Mouse (Mus musculus) lung, postnatal 0 days (tissue): ENCODE data around the gene Rasa2.

ENCODE experiments used
- CTCF ChIP-seq: IDR thresholded peaks from 2 replicates; pipeline ENCODE4 v1.5.1; 2016; ENCODE audit warnings: antibody characterized with exemption, mild to moderate bottlenecking
- EP300 ChIP-seq: IDR thresholded peaks from 2 replicates; pipeline ENCODE4 v1.6.1; 2016; ENCODE audit warnings: antibody characterized with exemption, mild to moderate bottlenecking, control low read depth

DNA sequence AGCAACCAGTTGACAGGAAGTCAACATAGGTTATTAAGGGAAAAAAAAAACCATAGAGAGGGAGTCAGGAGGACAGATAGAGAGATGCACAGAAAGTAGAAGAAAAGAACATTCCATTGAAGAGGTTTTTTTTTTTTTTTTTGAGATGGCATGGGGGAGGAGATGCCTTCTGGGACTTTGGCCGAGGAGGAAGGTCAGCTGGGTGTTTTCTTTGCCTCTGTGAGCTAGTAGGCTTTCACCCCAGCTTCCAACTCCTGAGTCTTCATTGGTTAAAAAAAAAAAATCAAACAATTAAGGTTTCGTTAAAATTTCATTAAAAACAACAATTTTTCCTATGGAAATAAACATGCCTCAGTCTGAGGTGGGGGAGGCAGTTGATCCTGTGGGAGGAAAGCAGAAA is 28.4 kb upstream of the Rasa2 start:
- TF ChIP-seq CTCF (no peak), EP300 (no peak)
